Mouse (Mus musculus) hindbrain, embryonic 14.5 days (tissue): ENCODE measurements around the gene Epb41l1. TPM values are rescaled to one million over a fixed set of nuclear protein-coding genes. Genes with fewer than 3 reads are reported as not detected.
"Not testable (repeated sequence)": the region's sequence is repeated elsewhere in the genome, so short reads cannot be mapped to it uniquely, and the experiment has no call there.

Source experiments
- ATAC-seq: fragments of 200-750 bp; cut with Nextera tagmentation; 2 replicates; pipeline ENCODE4 v1.8.0; 2017; ENCODE audit warnings: moderate number of reproducible peaks, mild to moderate bottlenecking, moderate TSS enrichment, moderate library complexity; ENCODE audit not compliant: low FRiP score
- DNase-seq: peaks from one replicate; pipeline ENCODE4 v3.0.0-alpha.2; 2015; ENCODE audit warnings: low spot score
- H3K27ac ChIP-seq: fragments of 300-500 bp; sonication (generic); 2 replicates; pipeline ENCODE4 v1.5.1; 2014; ENCODE audit warnings: mild to moderate bottlenecking, moderate library complexity
- H3K27me3 ChIP-seq: fragments of 300-500 bp; sonication (generic); 2 replicates; pipeline ENCODE4 v1.6.1; 2014; ENCODE audit warnings: mild to moderate bottlenecking, low read length, mixed read lengths; ENCODE audit not compliant: control insufficient read depth, insufficient read depth
- H3K36me3 ChIP-seq: fragments of 300-500 bp; sonication (generic); replicated peaks from 2 replicates; pipeline ENCODE4 v1.6.1; 2014; ENCODE audit not compliant: control insufficient read depth, insufficient read depth
- H3K4me1 ChIP-seq: fragments of 300-500 bp; sonication (generic); replicated peaks from 2 replicates; pipeline ENCODE4 v1.6.1; 2014; ENCODE audit warnings: antibody characterized with exemption, low read length, mixed read lengths; ENCODE audit not compliant: control insufficient read depth, insufficient read depth
- H3K4me2 ChIP-seq: fragments of 300-500 bp; sonication (generic); replicated peaks from 2 replicates; pipeline ENCODE4 v1.6.1; 2014; ENCODE audit warnings: mild to moderate bottlenecking, moderate library complexity
- H3K4me3 ChIP-seq: fragments of 300-500 bp; sonication (generic); replicated peaks from 2 replicates; pipeline ENCODE4 v1.5.1; 2014; ENCODE audit warnings: mild to moderate bottlenecking, low read length
- H3K9ac ChIP-seq: fragments of 300-500 bp; sonication (generic); 2 replicates; pipeline ENCODE4 v1.6.1; 2014
- H3K9me3 ChIP-seq: fragments of 300-500 bp; sonication (generic); 2 replicates; pipeline ENCODE4 v1.6.1; 2016; ENCODE audit warnings: low read length; ENCODE audit not compliant: control insufficient read depth
- WGBS: fragments of 180-500 bp; shearing (Covaris S2); extraction: QIAGEN DNeasy Blood & Tissue Kit; methylation state at CpG from one replicate; pipeline ENCODE4 v1.1.7; 2014; 5-methylcytosine and 5-hydroxymethylcytosine counted together
- polyA plus RNA-seq: library from polyadenylated mRNA; unstranded; fragments of >200 nt; fragmentation: Nextera tagmentation; extraction: Ambion mirVana; gene quantifications from 2 replicates; pipeline ENCODE4 v1.2.1, GENCODE M21; 2014

The Epb41l1 gene
- polyA plus RNA-seq, 1 experiment from 2014 or later, result 19.5 TPM

GRCm38 (mm10) chr2:156399485-156399884 lies 21.2 kb upstream of the Epb41l1 start:
- Histone ChIP-seq H3K4me1 (peaks cover 7% of the 10 kb centered on the region), H3K4me2 (no peak overlapping the region), H3K9ac (no peak overlapping the region), H3K4me3 (no peak overlapping the region), H3K9me3 (no peaks in the 10 kb centered on the region), H3K27me3 (no peaks in the 10 kb centered on the region), H3K36me3 (no peaks in the 10 kb centered on the region), H3K27ac (no peak overlapping the region)
- WGBS, result 89% methylated on average over 1 of the region's 1 CpGs
- no peak for DNase-seq
- no peak for ATAC-seq

DNA sequence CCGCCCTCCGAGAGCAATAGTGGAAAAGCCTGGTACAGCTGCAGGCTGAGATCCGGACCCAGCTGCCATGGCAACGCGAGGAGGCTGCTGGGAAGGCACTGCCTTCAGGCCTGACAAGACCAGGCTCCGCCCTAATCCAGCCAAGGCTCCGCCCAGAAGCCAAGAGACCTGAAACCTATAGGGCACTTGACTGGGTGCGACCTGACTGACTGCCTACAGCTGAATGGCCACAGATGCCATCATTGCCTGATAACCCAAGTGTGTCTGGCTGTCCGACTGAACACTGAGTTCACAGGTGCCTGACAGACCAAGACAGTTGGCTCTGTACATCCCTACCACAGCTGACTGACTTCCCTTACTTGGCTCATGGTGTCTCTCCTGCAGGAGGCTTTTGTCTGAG lies 19.4 kb upstream of the Epb41l1 start:
- ATAC-seq (peak; percentile 92), DNase-seq (peak; percentile 73)
- Histone ChIP-seq H3K27ac (peak overlapping the region; percentile 76), H3K4me3 (peak overlapping the region; percentile 11; the same call in 1 of the 2 replicates), H3K27me3 (no peaks in the 10 kb centered on the region), H3K36me3 (no peaks in the 10 kb centered on the region), H3K9ac (peak overlapping the region; percentile 57; the same call in 1 of the 2 replicates), H3K4me1 (peaks cover 7% of the 10 kb centered on the region), H3K4me2 (peak overlapping the region; percentile 46), H3K9me3 (no peaks in the 10 kb centered on the region)
- WGBS, result 4% methylated on average over 9 of the region's 9 CpGs

- Histone ChIP-seq H3K9ac (no peak overlapping the region), H3K4me1 (peaks cover 7% of the 10 kb centered on the region), H3K9me3 (no peaks in the 10 kb centered on the region), H3K4me3 (no peak overlapping the region), H3K27ac (no peak overlapping the region), H3K27me3 (no peaks in the 10 kb centered on the region), H3K36me3 (no peaks in the 10 kb centered on the region), H3K4me2 (no peak overlapping the region)
- ATAC-seq, result no peak
- WGBS, result 96% methylated on average over 3 of the region's 3 CpGs
- DNase-seq, result no peak
Observed at GRCm38 (mm10) chr2:156402036-156402435, 18.7 kb upstream of the Epb41l1 start.

DNA sequence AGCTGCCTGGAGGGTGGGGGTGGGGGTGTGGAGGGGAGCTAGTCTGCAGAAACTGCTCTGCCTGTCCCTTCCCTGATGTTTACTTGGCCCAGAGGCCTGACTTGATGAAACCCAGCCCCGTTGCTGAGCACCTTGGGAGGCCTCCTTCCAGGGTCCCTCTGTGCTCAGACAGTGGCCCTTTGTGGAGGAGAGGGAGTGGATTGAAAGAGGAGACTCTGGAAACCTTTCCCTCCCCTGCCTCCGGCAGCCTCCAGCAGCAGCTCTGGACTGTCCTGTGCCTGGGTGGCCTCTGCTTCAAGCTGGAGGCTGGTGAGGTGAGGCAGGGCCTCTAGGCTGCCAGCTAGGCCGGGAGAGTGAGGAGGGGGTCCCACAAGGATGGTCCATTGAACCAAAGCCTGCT lies 13.7 kb upstream of the Epb41l1 start:
- ATAC-seq (0 out of 2 replicates have a peak, but pooled peaks have one; percentile 11), DNase-seq (no peak)
- H3K4me1 ChIP-seq, result 0 out of 2 replicates have a peak, but pooled peaks cover 3% of the 10 kb centered on the region
- H3K27me3 ChIP-seq, result no peaks in the 10 kb centered on the region
- no peak overlapping the region for H3K9ac ChIP-seq
- no peak overlapping the region for H3K27ac ChIP-seq
- H3K4me3 ChIP-seq, result no peak overlapping the region
- H3K4me2 ChIP-seq, result no peak overlapping the region
- no peaks in the 10 kb centered on the region for H3K9me3 ChIP-seq
- WGBS, result 6% methylated on average over 3 of the region's 3 CpGs
- H3K36me3 ChIP-seq, result no peaks in the 10 kb centered on the region

- H3K9ac ChIP-seq, result peak overlapping the region; percentile 20; the same call in 1 of the 2 replicates
- no peaks in the 10 kb centered on the region for H3K27me3 ChIP-seq
- H3K9me3 ChIP-seq, result no peaks in the 10 kb centered on the region
- no peak overlapping the region for H3K27ac ChIP-seq
- no peaks in the 10 kb centered on the region for H3K36me3 ChIP-seq
- 0 out of 2 replicates have a peak, but pooled peaks cover 3% of the 10 kb centered on the region for H3K4me1 ChIP-seq
- no peak overlapping the region for H3K4me2 ChIP-seq
- 22% methylated on average over 8 of the region's 8 CpGs for WGBS
- DNase-seq (no peak), ATAC-seq (no peak)
- H3K4me3 ChIP-seq, result no peak overlapping the region
Observed at GRCm38 (mm10) chr2:156408168-156408567, 12.5 kb upstream of the Epb41l1 start.

GRCm38 (mm10) chr2:156411348-156411747 lies 9.4 kb upstream of the Epb41l1 start:
- H3K9ac ChIP-seq, H3K9me3 ChIP-seq, H3K4me3 ChIP-seq, H3K4me1 ChIP-seq, H3K27me3 ChIP-seq, H3K4me2 ChIP-seq, DNase-seq, ATAC-seq, H3K27ac ChIP-seq, H3K36me3 ChIP-seq: not testable (repeated sequence)
- 91% methylated on average over 4 of the region's 7 CpGs for WGBS

DNA sequence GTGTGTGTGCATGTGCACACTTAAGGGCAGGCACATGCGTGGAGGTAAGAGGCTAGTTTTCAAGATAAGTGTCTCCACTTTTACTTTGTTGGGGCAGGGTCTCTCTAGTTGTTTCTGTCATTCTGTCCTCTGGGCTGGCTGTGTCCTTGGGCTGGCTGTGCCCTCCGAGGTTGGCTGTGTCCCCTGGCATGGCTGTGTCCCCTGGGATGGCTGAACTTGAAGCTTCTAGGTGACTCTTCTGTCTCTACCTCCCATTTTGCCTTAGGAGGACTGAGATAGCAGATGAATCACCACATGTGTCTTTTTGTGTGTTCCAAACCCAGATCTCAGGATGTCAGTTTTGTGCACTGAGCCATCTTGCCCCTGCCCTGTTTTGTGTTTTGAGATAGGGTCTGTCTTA lies 5.7 kb upstream of the Epb41l1 start:
- ATAC-seq (no peak), DNase-seq (no peak)
- Histone ChIP-seq H3K4me1 (peaks cover 5% of the 10 kb centered on the region; the same call in 1 of the 2 replicates), H3K9me3 (no peaks in the 10 kb centered on the region), H3K27ac (no peak overlapping the region), H3K9ac (no peak overlapping the region), H3K4me3 (no peak overlapping the region), H3K4me2 (no peak overlapping the region), H3K36me3 (no peaks in the 10 kb centered on the region), H3K27me3 (no peaks in the 10 kb centered on the region)
- WGBS, result 68% methylated on average over 2 of the region's 2 CpGs

DNA sequence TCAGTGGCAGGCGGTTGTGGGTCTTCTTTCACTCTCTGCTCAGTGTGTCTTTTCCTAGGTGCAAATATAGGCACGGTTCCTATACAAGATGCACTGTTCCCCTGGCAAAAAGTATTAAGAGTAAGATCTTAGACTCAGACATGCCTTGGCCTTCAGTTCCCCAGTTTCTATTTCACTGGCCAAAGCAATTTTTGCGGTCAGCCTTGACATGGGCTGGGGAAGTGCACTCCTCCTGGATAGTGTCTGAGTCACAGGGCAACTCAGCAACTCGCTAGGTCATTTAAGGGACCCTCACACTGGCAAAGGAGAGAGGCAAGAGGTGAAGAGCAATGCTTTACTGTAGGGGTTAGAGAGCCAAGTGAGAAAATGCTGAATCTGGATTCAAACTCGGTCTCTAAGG lies 5.0 kb upstream of the Epb41l1 start:
- no peak overlapping the region for H3K9ac ChIP-seq
- no peaks in the 10 kb centered on the region for H3K9me3 ChIP-seq
- H3K36me3 ChIP-seq, result no peaks in the 10 kb centered on the region
- WGBS, result 77% methylated on average over 5 of the region's 5 CpGs
- H3K4me1 ChIP-seq, result peaks cover 5% of the 10 kb centered on the region; the same call in 1 of the 2 replicates
- H3K4me3 ChIP-seq, result no peak overlapping the region
- DNase-seq, result no peak
- H3K4me2 ChIP-seq, result no peak overlapping the region
- H3K27ac ChIP-seq, result no peak overlapping the region
- no peak for ATAC-seq
- no peaks in the 10 kb centered on the region for H3K27me3 ChIP-seq

DNA sequence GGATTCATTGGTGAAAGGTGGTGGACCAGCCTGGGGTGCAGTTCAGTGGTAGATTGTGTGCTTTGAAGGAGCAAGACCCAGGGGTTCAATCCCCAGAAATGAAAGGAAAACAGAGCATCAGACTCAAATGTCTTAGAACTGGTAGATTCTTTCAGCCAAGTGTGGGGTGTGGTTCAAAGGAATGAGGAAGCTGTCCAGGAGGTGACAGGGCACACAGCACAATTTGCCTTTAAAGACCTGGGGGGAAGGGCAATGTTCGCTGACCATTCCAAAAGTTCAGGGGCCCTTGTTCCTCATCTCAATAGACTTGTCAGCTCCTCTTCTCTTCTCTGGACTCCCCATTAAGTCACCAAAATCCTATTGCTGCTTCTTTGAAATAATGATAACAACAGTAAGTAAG lies 3.5 kb upstream of the Epb41l1 start:
- DNase-seq (no peak), ATAC-seq (no peak)
- Histone ChIP-seq H3K4me1 (peaks cover 5% of the 10 kb centered on the region; the same call in 1 of the 2 replicates), H3K27ac (no peak overlapping the region), H3K36me3 (no peaks in the 10 kb centered on the region), H3K4me3 (no peak overlapping the region), H3K9me3 (no peaks in the 10 kb centered on the region), H3K9ac (no peak overlapping the region), H3K27me3 (no peaks in the 10 kb centered on the region), H3K4me2 (no peak overlapping the region)
- WGBS, result 64% methylated on average over 1 of the region's 1 CpGs

DNA sequence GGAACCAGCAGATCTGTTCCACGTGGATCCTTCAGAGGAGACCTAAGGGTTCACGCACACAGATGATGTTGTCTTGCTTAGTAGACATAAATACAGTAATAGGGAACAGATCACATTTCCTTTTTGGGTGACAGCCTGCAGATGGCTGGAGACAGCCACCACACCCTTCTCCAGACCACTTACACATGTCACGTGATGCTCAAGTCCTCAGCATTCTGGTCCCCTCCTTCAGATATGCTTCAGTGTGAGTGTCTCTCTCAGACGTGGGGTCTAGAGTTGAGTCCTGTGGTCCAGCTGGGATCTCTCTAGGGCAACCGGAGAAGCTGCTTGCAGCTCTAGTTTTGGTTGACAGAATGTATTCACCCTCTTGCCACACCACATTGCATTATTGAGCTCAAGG lies 2.2 kb upstream of the Epb41l1 start:
- no peak overlapping the region for H3K9ac ChIP-seq
- H3K27me3 ChIP-seq, result no peaks in the 10 kb centered on the region
- H3K4me2 ChIP-seq, result no peak overlapping the region
- H3K9me3 ChIP-seq, result no peaks in the 10 kb centered on the region
- WGBS, result 85% methylated on average over 5 of the region's 5 CpGs
- no peak overlapping the region for H3K4me3 ChIP-seq
- peaks cover 18% of the 10 kb centered on the region; the same call in 1 of the 2 replicates for H3K4me1 ChIP-seq
- no peak overlapping the region for H3K27ac ChIP-seq
- DNase-seq (no peak), ATAC-seq (no peak)
- no peaks in the 10 kb centered on the region for H3K36me3 ChIP-seq
